Mouse (Mus musculus) forebrain, embryonic 10.5 days (tissue): ENCODE results near the gene Cep85l. TPM values are rescaled to one million over a fixed set of nuclear protein-coding genes. Genes with fewer than 3 reads are reported as not detected.

Experiments used
- DNase-seq: peaks from one replicate; pipeline ENCODE4 v3.0.0-alpha.2; 2017; ENCODE audit warnings: low spot score; ENCODE audit errors: extremely low spot score
- H3K27ac ChIP-seq: fragments of 300-500 bp; sonication (generic); 2 replicates; pipeline ENCODE4 v1.5.1; 2016; ENCODE audit warnings: mild to moderate bottlenecking
- H3K27me3 ChIP-seq: fragments of 300-500 bp; sonication (generic); 2 replicates; pipeline ENCODE4 v1.6.1; 2016; ENCODE audit warnings: mild to moderate bottlenecking; ENCODE audit not compliant: poor library complexity, severe bottlenecking
- H3K36me3 ChIP-seq: fragments of 300-500 bp; sonication (generic); replicated peaks from 2 replicates; pipeline ENCODE4 v1.6.1; 2016; ENCODE audit warnings: mild to moderate bottlenecking, moderate library complexity
- H3K4me1 ChIP-seq: fragments of 300-500 bp; sonication (generic); 2 replicates; pipeline ENCODE4 v1.6.1; 2016
- H3K4me3 ChIP-seq: fragments of 300-500 bp; sonication (generic); 2 replicates; pipeline ENCODE4 v1.5.1; 2016; ENCODE audit warnings: mild to moderate bottlenecking, moderate library complexity
- H3K9me3 ChIP-seq: fragments of 300-500 bp; sonication (generic); 2 replicates; pipeline ENCODE4 v1.6.1; 2016; ENCODE audit warnings: mild to moderate bottlenecking, moderate library complexity
- WGBS: fragments of 180-500 bp; shearing (Covaris S2); methylation state at CpG from one replicate; pipeline ENCODE4 v1.1.7; 2016; 5-methylcytosine and 5-hydroxymethylcytosine counted together
- polyA plus RNA-seq: library from polyadenylated mRNA; unstranded; fragments of >200 nt; fragmentation: Nextera tagmentation; extraction: Ambion mirVana; gene quantifications from 2 replicates; pipeline ENCODE4 v1.2.1, GENCODE M21; 2016

Gene Cep85l
- 3.0 and 3.7 TPM in 2 replicates for polyA plus RNA-seq

GRCm38 (mm10) chr10:53379709-53380106, at the start of gene Cep85l:
TSS of gene Cep85l (minus strand) at chr10:53379947.
- H3K9me3 ChIP-seq, result no peaks in the 10 kb centered on the region
- H3K36me3 ChIP-seq, result 0 out of 2 replicates have a peak, but pooled peaks cover 2% of the 10 kb centered on the region
- peak within 1 kb of the TSS; percentile 75 for H3K4me3 ChIP-seq
- 0% methylated on average over 31 of the region's 31 CpGs for WGBS
- H3K4me1 ChIP-seq, result peaks cover 26% of the 10 kb centered on the region
- no peaks in the 10 kb centered on the region for H3K27me3 ChIP-seq
- peak within 1 kb of the TSS; percentile 96 for H3K27ac ChIP-seq
- DNase-seq, result peak; percentile 91

- 81% methylated on average over 7 of the region's 7 CpGs for WGBS
- H3K4me3 ChIP-seq, result no peak overlapping the region
- peaks cover 21% of the 10 kb centered on the region for H3K4me1 ChIP-seq
- H3K9me3 ChIP-seq, result no peaks in the 10 kb centered on the region
- no peaks in the 10 kb centered on the region for H3K36me3 ChIP-seq
- DNase-seq, result no peak
- no peaks in the 10 kb centered on the region for H3K27me3 ChIP-seq
- no peak overlapping the region for H3K27ac ChIP-seq
Observed at GRCm38 (mm10) chr10:53428695-53429447, 49.1 kb upstream of the Cep85l start.

- 91% methylated on average over 2 of the region's 2 CpGs for WGBS
Observed at GRCm38 (mm10) chr10:53426524-53426923, 46.8 kb upstream of the Cep85l start.

GRCm38 (mm10) chr10:53423091-53423490, 43.3 kb upstream of the Cep85l start:
- 94% methylated on average over 1 of the region's 1 CpGs for WGBS
- Histone ChIP-seq H3K4me3 (no peak overlapping the region), H3K9me3 (no peaks in the 10 kb centered on the region), H3K36me3 (no peaks in the 10 kb centered on the region), H3K4me1 (no peaks in the 10 kb centered on the region), H3K27ac (no peak overlapping the region), H3K27me3 (no peaks in the 10 kb centered on the region)
- DNase-seq, result no peak

More at GRCm38 (mm10) chr10:53426524-53426923, 46.8 kb upstream of the Cep85l start:
- Histone ChIP-seq H3K9me3 (no peaks in the 10 kb centered on the region), H3K36me3 (no peaks in the 10 kb centered on the region), H3K27ac (no peak overlapping the region), H3K27me3 (no peaks in the 10 kb centered on the region), H3K4me1 (peaks cover 21% of the 10 kb centered on the region), H3K4me3 (no peak overlapping the region)
- DNase-seq, result no peak

- DNase-seq, result no peak
- no peaks in the 10 kb centered on the region for H3K27me3 ChIP-seq
- H3K27ac ChIP-seq, result no peak overlapping the region
- no peaks in the 10 kb centered on the region for H3K36me3 ChIP-seq
- H3K4me3 ChIP-seq, result no peak overlapping the region
- H3K4me1 ChIP-seq, result no peaks in the 10 kb centered on the region
- H3K9me3 ChIP-seq, result no peaks in the 10 kb centered on the region
- 80% methylated on average over 1 of the region's 1 CpGs for WGBS
Observed at GRCm38 (mm10) chr10:53422206-53422605, 42.5 kb upstream of the Cep85l start.

GRCm38 (mm10) chr10:53421613-53422012, 41.9 kb upstream of the Cep85l start:
- WGBS, result 78% methylated on average over 6 of the region's 6 CpGs
- H3K4me3 ChIP-seq, result no peak overlapping the region
- no peaks in the 10 kb centered on the region for H3K36me3 ChIP-seq
- H3K4me1 ChIP-seq, result no peaks in the 10 kb centered on the region
- no peaks in the 10 kb centered on the region for H3K9me3 ChIP-seq
- no peaks in the 10 kb centered on the region for H3K27me3 ChIP-seq
- no peak for DNase-seq
- H3K27ac ChIP-seq, result no peak overlapping the region

- DNase-seq, result no peak
- Histone ChIP-seq H3K9me3 (no peaks in the 10 kb centered on the region), H3K36me3 (no peaks in the 10 kb centered on the region), H3K27me3 (no peaks in the 10 kb centered on the region), H3K4me1 (peaks cover 6% of the 10 kb centered on the region), H3K4me3 (no peak overlapping the region), H3K27ac (no peak overlapping the region)
Observed at GRCm38 (mm10) chr10:53420069-53420468, 40.3 kb upstream of the Cep85l start.

- H3K4me1 ChIP-seq, result peaks cover 12% of the 10 kb centered on the region
- WGBS, result 73% methylated on average over 4 of the region's 4 CpGs
- no peak for DNase-seq
Observed at GRCm38 (mm10) chr10:53419139-53419935, 39.6 kb upstream of the Cep85l start.

GRCm38 (mm10) chr10:53417015-53417414, 37.3 kb upstream of the Cep85l start:
- 84% methylated on average over 2 of the region's 2 CpGs for WGBS
- no peak overlapping the region for H3K27ac ChIP-seq
- H3K9me3 ChIP-seq, result no peaks in the 10 kb centered on the region
- H3K4me1 ChIP-seq, result peaks cover 17% of the 10 kb centered on the region
- no peaks in the 10 kb centered on the region for H3K27me3 ChIP-seq
- DNase-seq, result no peak
- no peak overlapping the region for H3K4me3 ChIP-seq
- H3K36me3 ChIP-seq, result no peaks in the 10 kb centered on the region

More at GRCm38 (mm10) chr10:53419139-53419935, 39.6 kb upstream of the Cep85l start:
- H3K9me3 ChIP-seq, result no peaks in the 10 kb centered on the region
- H3K4me3 ChIP-seq, result no peak overlapping the region
- H3K36me3 ChIP-seq, result no peaks in the 10 kb centered on the region
- H3K27ac ChIP-seq, result no peak overlapping the region
- H3K27me3 ChIP-seq, result no peaks in the 10 kb centered on the region

GRCm38 (mm10) chr10:53416152-53416712, 36.5 kb upstream of the Cep85l start:
- DNase-seq, result no peak
- Histone ChIP-seq H3K4me1 (peaks cover 17% of the 10 kb centered on the region), H3K36me3 (no peaks in the 10 kb centered on the region), H3K27ac (0 out of 2 replicates have a peak overlapping the region, but pooled peaks have one; percentile 35), H3K9me3 (no peaks in the 10 kb centered on the region), H3K4me3 (no peak overlapping the region), H3K27me3 (no peaks in the 10 kb centered on the region)
- 71% methylated on average over 9 of the region's 9 CpGs for WGBS

- H3K4me3 ChIP-seq, result no peak overlapping the region
- 86% methylated on average over 9 of the region's 9 CpGs for WGBS
- H3K36me3 ChIP-seq, result no peaks in the 10 kb centered on the region
- H3K27ac ChIP-seq, result no peak overlapping the region
- H3K4me1 ChIP-seq, result peaks cover 17% of the 10 kb centered on the region
- no peaks in the 10 kb centered on the region for H3K27me3 ChIP-seq
- no peaks in the 10 kb centered on the region for H3K9me3 ChIP-seq
- no peak for DNase-seq
Observed at GRCm38 (mm10) chr10:53415252-53415651, 35.5 kb upstream of the Cep85l start.

- Histone ChIP-seq H3K36me3 (no peaks in the 10 kb centered on the region), H3K27me3 (no peaks in the 10 kb centered on the region), H3K4me1 (peaks cover 17% of the 10 kb centered on the region), H3K27ac (peak overlapping the region; percentile 62), H3K4me3 (no peak overlapping the region), H3K9me3 (no peaks in the 10 kb centered on the region)
- WGBS, result 37% methylated on average over 6 of the region's 6 CpGs
- DNase-seq, result peak; percentile 20
Observed at GRCm38 (mm10) chr10:53414092-53415085, 34.6 kb upstream of the Cep85l start.
